Mouse (Mus musculus) gastrocnemius, postnatal 14 days (tissue): ENCODE results near the gene Gm20403. TPM values are rescaled to one million over a fixed set of nuclear protein-coding genes. Genes with fewer than 3 reads are reported as not detected.
"Not testable (repeated sequence)": the region's sequence is repeated elsewhere in the genome, so short reads cannot be mapped to it uniquely, and the experiment has no call there.

Source experiments
- DNase-seq: peaks from one replicate; pipeline ENCODE4 v3.0.0; 2021; ENCODE audit warnings: mixed read lengths
- intact Hi-C: fragments of 180-260 bp; cut with DNase I; formaldehyde crosslinking; loops from one replicate; pipeline ENCODE4 v1.15.1; 2025; ENCODE audit warnings: low total_unique reads
- long read RNA-seq, 2 experiments: library from polyadenylated mRNA; stranded (forward); transcript quantifications; one replicate each; pipeline ENCODE4 v2.0.0; 2021
- total RNA-seq, 2 experiments: library from RNA; stranded (reverse); gene quantifications; 2 replicates each; pipeline ENCODE4 v1.2.3; 2021

Gene Gm20403
- total RNA-seq, result not detected
- long read RNA-seq, experiment 1, result 0 reads
- long read RNA-seq, experiment 2, result 0 reads

DNA sequence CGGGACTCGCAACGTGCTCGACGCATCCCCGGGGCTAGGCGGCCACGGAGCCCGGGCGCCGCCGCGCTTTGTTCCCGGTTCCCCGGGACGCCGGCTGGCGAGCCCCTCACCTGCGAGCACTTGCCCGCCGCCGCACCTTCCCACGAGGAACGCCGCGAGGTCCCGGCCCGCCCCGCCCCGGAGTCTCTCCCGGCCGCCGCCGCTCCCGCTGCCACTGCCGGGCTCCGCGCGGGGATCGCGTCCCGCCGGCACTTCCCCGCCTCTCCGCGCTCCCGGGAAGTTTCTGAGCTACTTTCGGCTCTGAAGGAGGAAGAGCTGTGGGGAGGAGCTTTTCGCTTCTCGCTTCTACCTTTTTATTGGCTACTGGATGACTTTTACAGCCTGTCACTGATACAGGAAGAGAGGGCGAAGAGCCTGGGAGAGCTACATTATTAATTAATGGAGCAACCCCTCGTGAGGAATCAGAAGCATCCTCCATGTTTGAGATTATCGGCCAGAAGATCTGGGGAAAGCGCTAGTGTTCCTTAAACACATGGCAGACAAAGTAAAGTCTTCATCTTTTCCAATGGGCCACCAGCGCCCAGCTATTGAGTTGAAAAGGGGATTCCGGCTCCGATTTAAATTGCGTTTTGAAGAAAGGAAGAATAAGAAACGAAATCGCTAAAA, at the start of gene Gm20403:
TSS of gene Gm20403 (minus strand) at position 478 of the 666 bp plus-strand sequence.
- peak; percentile 42 for DNase-seq
- intact Hi-C loops, result no loop called here

- intact Hi-C loops, result no loop called here
- DNase-seq, result no peak
These were observed 40.8 kb upstream of the Gm20403 start for GRCm38 (mm10) chr12:55027088-55027487.

GRCm38 (mm10) chr12:55023284-55023683, 37.0 kb upstream of the Gm20403 start:
- DNase-seq, result no peak
- intact Hi-C loops, result no loop called here

DNA sequence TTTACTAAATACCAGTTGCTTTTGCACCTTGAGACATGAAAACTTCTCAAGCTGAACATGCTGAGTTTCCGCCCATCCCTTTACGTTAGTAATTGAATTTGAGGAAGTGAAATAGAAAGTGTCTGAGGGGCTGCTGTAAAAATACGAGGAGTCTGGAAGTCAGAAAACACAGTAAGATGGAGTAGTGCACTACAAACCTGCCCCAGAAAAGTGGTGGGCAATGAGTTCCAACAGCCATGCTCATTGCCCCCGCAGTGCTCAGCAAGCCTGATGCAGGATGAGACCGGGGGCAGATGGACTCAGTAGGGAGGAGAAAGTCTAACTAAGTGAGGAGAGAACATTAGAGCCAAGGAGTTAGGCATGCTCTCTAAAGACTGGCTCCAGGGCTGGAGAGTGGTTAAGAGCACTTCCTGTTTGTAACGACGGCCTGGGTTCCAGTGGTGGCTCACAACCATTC, 33.1 kb upstream of the Gm20403 start:
- intact Hi-C loops, result no loop called here
- no peak for DNase-seq

GRCm38 (mm10) chr12:55017119-55017721, 30.9 kb upstream of the Gm20403 start:
- intact Hi-C loops, result no loop called here

DNA sequence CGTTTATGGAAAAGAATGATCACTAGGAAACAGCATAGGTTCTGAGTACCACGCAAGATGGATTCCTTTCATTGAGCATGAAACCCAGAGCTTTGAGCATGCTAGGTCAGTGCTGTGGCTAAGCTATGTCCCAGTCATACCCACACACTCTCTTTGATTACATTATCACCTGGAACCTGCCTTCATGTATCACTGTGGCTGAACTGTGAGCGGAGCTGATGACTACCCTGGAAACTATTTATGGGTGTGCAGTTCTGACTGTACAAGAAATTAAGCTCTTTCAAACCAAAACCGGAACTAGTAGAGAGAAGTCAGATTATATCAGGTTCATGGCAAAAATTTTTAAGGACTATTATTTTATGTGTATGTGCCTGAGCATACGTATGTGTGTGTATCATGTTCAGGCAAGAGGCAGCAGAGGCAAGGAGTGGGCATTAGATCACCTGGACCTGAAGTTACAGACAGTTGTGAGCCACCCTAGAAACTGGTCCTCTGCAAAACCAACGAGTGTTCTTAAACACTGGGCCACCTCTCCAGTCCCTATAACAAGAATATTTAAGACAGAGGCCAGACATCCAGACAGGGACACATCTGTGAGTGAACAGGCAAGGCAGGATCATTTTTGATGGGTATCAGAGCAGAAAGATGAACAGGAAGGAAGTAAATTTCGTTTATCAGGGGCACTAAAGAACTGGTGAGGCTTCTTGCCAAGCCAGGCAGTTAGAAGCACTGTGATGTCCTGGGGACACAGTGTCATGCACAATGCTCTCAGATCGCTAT, 30.2 kb upstream of the Gm20403 start:
- intact Hi-C loops, result no loop called here
- DNase-seq, result no peak

More at GRCm38 (mm10) chr12:55017119-55017721, 30.9 kb upstream of the Gm20403 start:
- no peak for DNase-seq

DNA sequence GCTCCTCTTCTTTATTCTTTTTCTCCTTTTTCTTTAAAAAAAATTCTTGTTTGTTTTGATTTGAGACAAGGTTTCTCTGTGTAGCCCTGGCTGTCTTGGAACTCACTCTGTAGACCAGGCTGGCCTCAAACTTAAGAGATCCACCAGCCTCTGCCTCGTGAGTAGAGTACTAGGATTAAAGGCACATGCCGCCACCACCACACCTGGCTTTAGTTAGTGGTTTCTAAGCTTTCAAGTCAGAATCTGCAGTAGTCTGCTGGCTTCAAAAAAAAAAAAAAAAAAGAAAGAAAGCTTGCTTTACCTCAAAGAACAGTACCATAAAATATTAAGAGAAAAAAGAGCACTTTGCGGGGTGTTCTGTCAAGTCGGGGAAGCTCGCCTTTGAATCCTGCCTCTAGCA, 29.1 kb upstream of the Gm20403 start:
- intact Hi-C loops, result no loop called here

GRCm38 (mm10) chr12:55013626-55014398, 27.5 kb upstream of the Gm20403 start, which contains the start of gene Baz1a:
TSS of gene Baz1a (minus strand) at chr12:55014348.
- intact Hi-C loops, result no loop called here

More for the DNA sequence above, 29.1 kb upstream of the Gm20403 start:
- DNase-seq, result no peak

GRCm38 (mm10) chr12:55013031-55013430, 26.7 kb upstream of the Gm20403 start:
- no peak for DNase-seq
- intact Hi-C loops, result no loop called here

More at GRCm38 (mm10) chr12:55013626-55014398, 27.5 kb upstream of the Gm20403 start, which contains the start of gene Baz1a:
- no peak for DNase-seq

DNA sequence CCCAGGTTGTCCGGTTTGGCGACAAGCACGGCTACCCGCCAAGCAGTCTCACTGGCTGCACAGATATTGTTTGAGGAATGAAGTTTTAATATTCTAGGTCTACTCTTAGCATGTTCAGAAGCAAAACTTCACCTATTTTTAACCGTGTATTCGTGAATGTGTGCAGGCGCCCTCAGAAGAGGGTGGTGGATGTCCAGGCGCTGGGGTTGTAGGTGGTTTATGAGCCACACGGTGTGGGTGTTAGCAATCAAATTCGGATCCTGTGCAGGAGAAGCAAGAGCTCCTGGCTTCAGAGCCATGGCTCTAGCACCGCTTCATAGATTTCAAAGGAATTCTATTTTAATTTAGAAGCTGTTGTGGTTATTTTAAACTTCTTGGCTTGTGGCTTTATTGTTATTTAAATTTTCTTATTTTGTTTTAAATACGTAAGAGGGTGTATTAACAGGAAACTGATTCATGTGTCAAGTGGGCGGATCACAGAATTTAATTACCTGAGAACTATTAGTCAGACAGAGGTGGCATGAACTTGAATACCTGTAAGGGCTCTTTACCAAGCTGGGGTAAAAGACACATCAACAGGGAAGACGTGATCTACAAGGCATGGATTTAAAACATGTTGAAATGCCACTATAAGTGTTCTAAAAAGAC, 21.2 kb upstream of the Gm20403 start:
- intact Hi-C loops, result no loop called here

DNA sequence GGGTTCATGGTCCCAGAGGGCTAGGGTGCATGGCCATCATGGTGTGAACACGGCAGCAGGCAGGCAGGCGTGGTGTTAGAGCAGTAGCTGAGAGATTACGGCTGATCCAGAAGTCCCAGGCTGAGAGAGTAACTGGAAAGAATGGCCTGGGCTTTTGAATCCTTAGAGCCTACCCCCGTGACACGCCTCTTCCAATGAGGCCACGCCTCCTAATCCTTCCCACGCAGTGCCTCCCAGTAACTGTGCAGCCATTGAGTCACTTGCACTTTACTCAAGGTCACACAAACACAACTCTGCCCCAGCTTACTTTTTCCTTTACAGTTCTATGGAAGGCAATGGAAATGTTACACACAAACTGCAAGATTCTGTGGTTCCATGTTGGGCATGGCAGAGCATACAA, 19.7 kb upstream of the Gm20403 start:
- no peak for DNase-seq
- intact Hi-C loops, result no loop called here

More for the DNA sequence above, 21.2 kb upstream of the Gm20403 start:
- no peak for DNase-seq

GRCm38 (mm10) chr12:55004396-55004795, 18.1 kb upstream of the Gm20403 start:
- intact Hi-C loops, result no loop called here
- DNase-seq, result no peak

DNA sequence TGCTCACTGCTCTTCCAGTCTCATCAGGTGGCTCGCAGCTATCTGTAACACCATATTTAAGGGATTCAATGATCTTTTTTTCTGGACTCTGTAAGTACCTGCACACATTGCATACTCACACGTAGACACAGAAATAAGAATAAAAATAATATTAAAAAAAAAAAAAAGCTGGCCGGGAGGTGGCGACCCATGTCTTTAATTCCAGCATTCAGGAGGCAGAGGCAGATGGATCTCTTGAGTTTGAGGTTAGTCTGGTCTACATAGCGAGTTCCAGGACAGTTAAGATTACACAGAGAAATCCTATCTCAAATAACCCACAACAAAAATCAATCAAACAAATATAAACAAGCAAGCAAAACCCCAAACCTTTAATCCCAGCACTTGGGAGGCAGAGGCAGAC, 17.5 kb upstream of the Gm20403 start:
- intact Hi-C loops, result no loop called here
- no peak for DNase-seq

DNA sequence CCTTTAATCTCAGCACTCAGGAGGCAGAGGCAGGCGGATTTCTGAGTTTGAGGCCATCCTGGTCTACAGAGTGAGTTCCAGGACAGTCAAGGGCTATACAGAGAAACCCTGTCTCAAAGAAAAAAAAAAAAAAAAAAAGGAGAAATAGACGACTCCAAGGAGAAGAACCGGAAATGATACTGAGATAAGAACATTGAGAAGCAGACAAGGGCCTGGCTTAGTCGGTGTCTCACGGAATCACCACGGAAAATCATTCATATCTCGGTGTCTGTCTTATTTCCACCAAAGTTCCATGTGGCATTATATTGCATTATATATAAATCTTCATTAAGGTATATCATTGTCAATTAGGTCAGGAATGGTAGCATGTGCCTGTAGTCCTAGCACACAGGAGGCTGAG, 16.2 kb upstream of the Gm20403 start:
- DNase-seq, intact Hi-C loops: not testable (repeated sequence)

GRCm38 (mm10) chr12:54999016-54999690, 12.8 kb upstream of the Gm20403 start:
- intact Hi-C loops, result no loop called here

DNA sequence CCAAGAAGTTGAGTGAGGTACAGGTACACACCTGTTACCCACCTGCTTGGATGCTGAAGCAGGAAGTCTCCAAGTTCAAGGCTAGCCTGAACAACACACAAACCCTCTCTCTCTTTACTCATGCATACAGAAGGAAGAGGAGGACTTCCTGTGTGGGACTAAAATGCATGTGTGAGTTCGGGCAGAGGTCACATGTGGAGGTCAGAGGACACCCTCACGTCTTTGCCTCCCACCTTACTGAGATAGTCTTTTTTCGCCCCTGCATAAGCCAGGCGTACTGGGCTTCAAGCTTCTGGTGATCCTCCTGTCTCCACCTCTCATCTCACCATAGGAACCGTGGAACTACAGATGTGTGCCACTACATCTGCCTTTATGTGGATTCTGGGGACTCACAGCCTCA, 12.1 kb upstream of the Gm20403 start:
- intact Hi-C loops, result no loop called here
- no peak for DNase-seq

More at GRCm38 (mm10) chr12:54999016-54999690, 12.8 kb upstream of the Gm20403 start:
- peak; percentile 10 for DNase-seq

- no peak for DNase-seq
- intact Hi-C loops, result no loop called here
These were observed 10.7 kb upstream of the Gm20403 start for GRCm38 (mm10) chr12:54996979-54997474.

GRCm38 (mm10) chr12:54995965-54996364, 9.6 kb upstream of the Gm20403 start:
- intact Hi-C loops, result no loop called here
- no peak for DNase-seq
